Mouse (Mus musculus) left cerebral cortex, postnatal 25 days (tissue): ENCODE results near the gene Dbx1. TPM values are rescaled to one million over a fixed set of nuclear protein-coding genes. Genes with fewer than 3 reads are reported as not detected.

Experiments
- DNase-seq, 2 experiments: peaks; one replicate each; pipeline ENCODE4 v3.0.0; 2022; ENCODE audit warnings: low spot score in 2 of 2, mixed read lengths in 1 of 2
- intact Hi-C: fragments of 180-260 bp; cut with DNase I; formaldehyde crosslinking; loops from one replicate; pipeline ENCODE4 v1.15.1; 2025
- total RNA-seq, 2 experiments: library from RNA; stranded (reverse); gene quantifications; 2 replicates each; pipeline ENCODE4 v1.2.3; 2021

Dbx1 gene
- not detected for total RNA-seq

DNA sequence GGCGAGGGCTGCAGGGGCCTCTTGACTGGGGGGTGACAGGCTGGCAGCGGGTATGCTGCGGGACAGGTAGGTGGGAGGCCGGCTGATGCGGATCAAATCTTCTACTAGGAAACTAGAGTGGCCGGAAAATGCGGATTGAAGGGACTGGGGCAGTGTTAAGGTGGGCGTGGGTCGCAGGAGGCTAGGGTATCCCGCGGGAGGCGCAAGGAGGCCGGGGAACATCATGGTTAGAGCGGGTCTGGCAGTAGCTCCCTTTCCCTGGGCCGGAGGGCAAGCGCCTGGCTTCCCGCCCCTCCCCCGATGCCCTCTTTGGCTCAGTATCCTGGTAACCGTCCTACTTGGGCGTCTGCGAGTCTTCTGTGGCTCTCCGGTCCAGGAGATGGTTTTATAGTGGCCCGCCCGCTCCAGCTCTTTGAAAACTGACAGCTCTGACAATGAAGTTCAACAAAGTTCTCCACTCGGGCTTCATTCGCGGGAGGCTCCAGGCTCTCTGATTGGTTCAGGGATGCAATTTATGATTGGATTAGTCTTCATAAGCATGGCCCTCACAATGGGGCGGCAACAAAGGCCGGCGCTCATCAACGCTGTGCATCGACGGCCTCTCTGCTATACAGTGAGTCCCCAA lies at the start of gene Dbx1:
Gene Dbx1 (minus strand): TSS at position 359 of the 625 bp plus-strand sequence.
- intact Hi-C loops = loop anchor here (2.0 kb wide), 1 partner anchor 42 kb away; no protein-coding TSS in a partner anchor
- DNase-seq = no peak

DNA sequence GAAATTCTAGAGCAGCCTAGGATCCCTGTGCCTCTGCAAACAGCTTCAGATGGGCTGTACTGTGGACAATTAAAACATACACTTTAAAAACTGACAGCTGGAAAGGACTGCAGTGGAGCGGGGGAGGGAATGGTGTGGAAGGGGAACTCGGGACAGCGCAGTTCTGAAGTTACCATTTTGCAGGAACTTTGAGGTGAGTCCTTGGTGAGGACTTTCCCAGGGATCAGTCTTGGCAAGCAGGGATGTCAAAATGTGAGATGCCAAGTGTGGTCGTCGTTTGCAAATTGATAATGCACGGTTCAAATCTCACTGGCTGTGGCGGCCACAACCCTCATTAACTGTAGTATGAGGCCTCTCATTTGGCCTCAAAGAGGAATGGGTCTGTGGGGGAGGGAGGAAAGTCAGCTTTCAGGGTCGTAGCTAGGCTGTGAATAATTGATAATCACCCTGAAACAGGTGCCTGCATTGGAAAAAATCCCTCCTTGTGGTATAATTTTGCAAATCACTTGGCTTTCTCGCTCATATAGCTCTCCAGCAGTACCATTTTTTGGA lies 42.3 kb upstream of the Dbx1 start:
- intact Hi-C loops = loop anchor here (2.0 kb wide), 2 partner anchors 42 to 232 kb away; partner anchors contain the start of genes Dbx1 and Slc6a5
- no peak for DNase-seq

DNA sequence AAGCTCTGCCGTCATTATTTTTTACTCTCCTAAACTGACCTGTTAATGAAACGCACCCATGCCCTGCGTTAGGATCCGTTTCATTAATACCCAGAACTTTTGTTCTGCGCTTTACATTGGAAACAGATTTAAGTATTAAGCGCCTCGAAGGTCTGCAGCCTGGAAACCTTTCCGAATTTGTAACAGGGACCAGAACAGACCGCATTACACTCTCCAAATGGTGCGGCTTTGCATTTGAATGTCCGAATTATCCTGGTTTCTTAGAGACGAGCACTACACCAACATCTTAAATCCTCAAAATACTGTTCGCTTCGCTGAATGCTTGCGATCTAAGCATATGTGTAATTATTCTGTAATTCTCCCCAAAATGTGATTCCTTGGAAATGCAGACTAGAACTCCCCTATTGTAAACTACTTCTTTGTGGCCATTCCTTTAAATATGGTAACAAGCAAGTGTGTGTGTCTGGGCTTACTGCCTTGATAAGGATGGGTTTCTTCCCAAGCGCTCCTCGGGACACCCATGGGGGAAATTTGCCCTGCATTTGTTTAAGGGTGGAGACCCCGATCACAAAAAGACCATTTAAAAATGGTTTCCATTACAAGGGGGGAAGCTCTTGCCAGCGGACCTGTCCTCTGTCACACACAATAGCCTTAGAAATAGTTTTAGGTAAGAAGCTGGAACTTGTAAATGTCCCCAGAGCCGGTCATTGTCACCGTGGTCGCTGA lies 41.6 kb upstream of the Dbx1 start:
- intact Hi-C loops = loop anchor here (2.0 kb wide), 2 partner anchors 41 to 233 kb away; partner anchors contain the start of genes Dbx1 and Slc6a5
- peak in 1 of 2 experiments; percentile 2 for DNase-seq

DNA sequence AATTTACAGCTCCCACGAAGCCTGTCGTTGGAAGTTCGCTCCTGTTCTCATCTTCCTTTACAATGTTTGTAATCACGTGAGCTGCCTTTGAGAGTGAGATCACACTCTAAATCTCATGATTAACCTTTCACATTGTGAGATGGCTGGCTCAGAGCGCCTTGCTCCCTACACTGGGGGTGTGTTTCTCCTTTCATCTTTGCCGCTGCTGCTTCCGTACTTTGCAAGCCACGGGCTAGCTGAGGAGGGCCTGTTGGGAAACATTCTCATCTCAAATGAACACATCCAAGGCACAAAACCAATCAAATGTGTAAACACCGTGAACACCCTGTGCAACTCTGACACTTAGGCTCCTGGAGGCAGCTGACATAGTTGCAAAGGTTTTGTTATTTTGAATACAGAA lies 40.5 kb upstream of the Dbx1 start:
- no peak for DNase-seq
- intact Hi-C loops = no loop called here

DNA sequence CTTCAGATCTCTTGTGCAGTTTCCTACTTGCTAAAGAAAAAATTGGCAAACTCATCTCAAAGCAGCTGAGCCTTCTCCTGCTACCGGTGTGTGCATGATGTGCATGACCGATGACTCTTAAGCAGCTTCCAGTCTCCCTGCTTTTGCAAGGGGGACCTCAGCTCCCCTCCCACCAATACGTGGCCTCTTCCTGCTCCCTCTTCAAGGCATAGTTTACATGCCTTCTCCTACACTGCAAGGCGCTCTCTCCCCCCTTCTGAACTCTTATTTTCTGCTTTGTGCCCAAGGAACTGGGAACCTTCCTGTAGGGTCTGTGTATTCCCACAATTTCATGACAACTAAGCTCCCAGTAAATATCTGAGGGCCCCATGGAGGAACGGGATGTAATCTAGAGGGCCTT lies 40.0 kb upstream of the Dbx1 start:
- intact Hi-C loops = no loop called here
- DNase-seq = no peak

DNA sequence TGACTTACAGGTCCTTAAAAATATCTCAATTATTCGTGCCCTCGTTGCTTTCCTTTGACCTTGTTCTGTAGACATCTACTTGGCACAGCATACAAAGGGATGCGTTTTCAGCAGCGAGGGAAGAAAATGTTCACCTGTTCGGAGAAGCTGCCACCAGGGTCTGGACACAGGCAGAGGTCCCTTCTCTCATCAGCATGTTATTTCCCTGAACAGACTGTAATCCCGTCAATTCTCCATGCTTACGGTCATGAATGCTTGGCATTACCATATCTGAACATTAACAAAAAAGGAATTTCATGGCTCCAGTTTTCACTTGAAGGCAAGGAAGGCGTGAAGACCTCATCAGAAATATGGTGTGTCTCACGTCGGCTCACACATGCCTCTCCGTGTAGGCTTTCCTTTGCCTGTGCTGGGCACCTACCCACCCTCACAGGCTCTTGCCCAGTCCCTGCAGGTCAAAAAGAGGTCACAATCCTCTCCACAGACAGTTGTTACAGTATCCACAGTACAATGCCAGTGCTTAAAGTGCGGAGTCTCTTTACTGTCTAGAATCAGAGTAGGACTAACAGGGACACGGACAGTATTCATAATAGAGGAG lies 31.7 kb upstream of the Dbx1 start:
- intact Hi-C loops = no loop called here

DNA sequence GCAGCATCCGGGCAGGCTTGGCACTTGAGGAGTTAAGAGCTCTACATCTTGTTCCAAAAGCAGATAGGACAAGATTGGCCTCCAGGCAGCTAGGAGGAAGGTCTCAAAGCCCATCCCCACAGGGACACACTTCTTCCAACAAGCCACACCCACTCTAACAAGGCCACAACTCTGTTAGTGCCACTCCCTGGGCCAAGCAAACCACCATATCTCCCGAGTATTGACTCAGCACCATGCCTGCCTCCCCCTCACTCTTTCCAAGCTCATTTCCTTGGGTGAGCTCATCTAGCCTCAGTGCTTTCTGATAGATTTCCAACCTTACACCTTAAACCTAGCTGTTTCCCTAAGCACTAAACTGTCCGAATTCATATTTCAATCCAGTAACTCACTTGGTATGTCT lies 26.9 kb upstream of the Dbx1 start:
- intact Hi-C loops = no loop called here
- no peak for DNase-seq

More for the DNA sequence above, 31.7 kb upstream of the Dbx1 start:
- no peak for DNase-seq

DNA sequence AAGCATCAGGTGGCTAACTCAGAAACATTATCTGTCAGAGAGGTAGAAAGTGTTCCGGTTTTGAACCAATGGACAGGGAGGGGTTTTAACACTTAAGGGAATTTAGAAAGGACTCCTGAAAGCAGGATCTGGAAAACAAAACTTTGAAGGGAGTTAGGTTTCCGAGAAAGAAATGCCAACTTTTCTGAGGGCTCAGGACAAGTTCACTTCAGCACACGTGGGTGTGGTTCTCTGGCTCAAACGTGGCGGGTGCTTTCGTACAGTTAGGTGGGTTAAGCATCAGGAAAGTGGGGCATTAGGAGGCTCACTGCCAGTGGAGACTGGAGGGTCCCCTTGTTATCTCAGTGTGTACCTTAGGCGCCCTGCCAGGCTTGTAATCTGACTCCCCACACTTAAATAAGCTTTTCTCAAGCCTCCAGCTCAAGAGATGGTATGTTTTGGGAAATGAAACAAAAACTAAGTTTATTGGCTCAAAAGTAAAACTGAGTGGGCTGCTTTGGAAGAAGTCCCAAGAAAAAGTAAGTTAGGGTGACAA lies 25.9 kb upstream of the Dbx1 start:
- no peak for DNase-seq
- intact Hi-C loops = no loop called here

DNA sequence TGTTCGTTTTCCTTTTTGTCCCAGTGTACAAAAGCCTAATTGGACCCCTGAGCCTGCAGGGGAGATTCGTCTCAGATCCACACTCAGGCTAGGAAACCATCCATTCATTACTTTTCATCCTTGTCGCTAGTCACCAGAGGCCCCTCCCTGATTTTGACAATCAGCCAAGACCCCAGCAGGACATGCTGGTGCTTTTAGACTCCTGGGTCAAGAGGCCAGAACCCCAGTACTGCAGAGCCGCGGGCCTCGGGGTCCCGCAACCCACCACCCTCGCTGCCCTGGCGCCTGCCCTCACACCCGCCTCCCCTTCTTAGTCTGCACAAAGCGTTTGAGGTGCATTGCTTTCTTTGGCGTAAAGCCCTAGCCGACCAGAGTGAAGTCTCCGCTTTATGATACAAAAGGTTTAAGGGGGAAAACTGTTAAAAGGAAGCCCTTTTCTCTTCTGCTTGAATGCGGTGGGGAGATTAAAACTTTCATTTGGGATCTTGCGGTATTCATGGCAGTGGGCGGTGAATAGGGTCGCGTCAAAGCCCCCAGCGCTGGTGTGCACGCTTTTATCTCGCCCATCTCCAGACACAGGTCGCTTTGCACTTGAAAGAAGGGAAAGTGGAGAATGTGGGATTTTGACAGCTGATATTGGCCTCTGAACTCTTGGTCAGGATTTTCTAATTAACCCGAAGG lies 25.3 kb upstream of the Dbx1 start:
- DNase-seq = no peak
- intact Hi-C loops = no loop called here

DNA sequence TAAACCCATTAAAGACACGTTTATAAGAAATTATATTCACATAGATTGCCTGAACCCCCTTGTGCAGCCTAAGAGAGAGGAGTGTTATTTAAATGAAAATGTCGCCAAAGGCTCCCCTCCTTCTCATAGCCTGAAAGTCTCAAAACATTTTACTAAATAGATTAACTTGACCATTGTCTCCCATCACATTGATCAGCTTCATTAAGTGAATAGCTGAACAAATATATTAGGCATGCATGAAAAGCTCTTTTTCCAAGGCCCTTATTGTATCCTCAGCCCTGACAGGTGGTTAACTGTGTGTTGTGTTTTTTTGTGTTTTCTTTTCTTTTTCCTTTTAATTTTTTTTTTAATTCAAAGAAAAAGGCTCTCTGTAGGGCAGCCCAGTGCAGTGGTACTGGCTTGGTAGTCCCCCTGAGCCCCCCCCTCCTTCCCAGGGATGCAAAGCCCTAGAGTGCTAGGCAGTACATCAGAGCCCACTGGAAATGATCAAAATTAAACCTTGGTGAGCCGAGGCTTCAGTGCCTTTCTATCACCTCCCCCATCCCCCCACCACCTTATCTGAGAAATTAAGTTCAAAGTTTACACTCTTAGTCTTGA lies 4.2 kb upstream of the Dbx1 start:
- no peak for DNase-seq
- intact Hi-C loops = no loop called here

DNA sequence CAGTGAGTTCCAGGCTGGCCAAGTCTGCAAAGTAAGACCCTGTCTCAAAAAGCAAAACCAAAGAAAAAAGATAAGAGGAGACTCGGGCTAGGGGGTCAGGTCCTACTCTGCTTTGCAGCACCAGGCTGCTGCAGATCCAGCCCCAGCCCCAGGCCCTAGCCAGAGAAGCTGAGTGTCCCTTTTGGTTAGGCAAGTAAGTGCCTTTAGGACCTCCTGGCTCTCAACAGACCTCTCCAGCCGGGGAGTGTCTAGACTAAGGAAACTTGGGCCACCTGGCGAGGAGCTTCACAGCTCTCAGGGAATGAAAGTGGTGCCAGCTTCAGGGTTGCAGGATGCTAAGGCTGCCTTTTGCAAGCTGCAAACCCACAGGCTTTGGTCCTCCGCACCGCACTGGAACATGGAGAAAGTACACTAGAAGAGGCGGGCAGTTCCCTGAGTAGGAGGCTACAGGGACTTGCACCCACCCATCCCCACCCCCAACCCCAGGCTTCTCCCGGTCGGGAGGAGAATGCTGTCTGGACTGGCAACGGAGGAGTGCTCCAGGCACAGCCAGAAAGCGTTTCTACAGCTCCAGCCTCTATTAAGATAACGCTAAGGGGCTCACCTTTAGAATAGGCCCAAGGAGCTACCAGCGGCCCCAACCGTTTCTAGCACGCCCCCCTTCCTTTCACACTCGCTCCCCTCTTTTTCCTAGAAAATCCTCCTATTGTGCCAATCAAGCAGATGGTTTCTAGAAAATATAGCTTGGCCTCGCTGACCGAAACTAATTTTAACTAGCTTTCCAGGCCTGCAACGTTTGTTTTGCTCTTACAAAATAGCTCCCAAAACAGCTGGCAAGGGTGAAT lies 3.4 kb upstream of the Dbx1 start:
- intact Hi-C loops = loop anchor here (2.0 kb wide), 1 partner anchor 267 kb away; no protein-coding TSS in a partner anchor
- DNase-seq = no peak

DNA sequence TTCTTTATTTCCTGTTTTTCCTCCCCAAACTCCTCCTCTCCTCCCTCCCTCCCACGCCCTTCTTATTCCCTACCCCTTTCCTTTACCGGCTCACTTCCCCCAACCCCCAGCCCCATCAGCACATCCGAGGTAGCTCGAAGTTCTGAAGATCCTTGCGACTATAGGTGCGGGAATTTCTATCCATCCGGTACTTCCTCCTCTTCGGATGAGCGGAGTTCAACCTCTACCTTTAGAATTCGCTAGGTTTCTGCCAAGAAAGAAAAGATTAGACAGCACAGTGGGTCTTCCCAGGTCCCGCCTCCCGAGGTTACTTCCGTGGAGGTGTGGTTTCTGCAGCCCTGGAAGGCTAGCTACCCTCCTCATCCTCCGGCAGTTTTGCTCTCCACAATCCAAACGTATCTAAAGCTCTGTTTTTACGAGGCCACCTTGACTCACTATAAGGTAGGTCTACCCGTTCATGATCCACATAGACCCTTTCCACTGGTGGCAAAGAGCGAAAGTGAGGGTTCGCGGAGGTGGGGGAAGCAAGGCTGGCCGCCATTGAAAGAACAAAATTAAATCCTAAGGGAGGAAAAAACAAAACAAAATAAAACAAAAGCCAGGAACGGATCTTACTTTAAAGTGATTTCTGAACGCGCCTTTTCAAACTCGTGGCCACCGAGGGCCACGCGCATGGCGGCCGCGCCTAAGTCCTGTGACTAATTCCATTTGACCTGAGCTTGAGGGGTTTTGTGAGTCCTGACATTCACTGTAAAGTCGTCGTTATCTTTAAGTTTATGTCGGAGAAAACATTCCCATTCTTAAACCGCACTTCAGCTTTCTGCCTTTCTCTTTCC lies 2.5 kb upstream of the Dbx1 start:
- no peak for DNase-seq
- intact Hi-C loops = loop anchor here (2.0 kb wide), 1 partner anchor 268 kb away; no protein-coding TSS in a partner anchor

DNA sequence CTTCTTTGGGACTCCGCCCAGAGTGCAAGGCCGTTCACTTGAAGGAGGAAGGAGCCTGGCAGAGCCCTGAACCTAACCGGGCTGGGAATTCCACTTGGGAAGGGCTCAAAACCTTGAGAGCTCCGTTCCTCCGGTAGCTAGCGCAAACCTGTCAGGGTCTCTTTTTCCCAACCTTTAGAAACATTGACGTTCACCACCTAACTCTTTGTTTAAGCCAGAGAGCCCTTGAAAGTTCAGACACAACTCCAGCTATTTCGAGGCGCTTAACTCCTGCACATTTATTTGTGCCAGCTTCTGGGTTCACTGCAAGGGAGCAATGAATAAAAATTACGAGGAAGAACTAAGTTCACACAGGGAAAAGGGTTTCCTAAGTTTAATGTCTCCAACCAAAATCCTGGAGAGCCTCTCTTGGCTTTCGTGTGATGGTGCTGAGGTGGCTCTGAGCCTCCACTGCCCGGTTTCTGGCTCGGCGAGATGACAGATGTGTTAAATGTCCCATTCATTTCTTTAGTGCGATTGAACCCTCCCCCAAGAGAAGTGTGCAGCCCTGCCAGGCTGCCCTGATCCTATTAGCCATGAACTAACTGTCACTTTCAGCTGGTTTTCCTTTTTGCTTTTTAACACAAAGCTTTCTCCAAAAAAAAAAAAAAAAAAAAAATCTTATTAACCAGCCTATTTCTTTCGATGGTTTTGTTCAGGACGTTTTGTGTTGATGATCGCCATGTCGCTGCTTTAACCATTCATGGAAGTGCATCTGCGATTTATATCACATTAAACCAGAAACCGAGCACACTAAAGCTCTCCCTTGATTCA lies 1.4 kb upstream of the Dbx1 start:
- DNase-seq = no peak
- intact Hi-C loops = loop anchor here (2.0 kb wide), 2 partner anchors 41 to 269 kb away; no protein-coding TSS in a partner anchor

DNA sequence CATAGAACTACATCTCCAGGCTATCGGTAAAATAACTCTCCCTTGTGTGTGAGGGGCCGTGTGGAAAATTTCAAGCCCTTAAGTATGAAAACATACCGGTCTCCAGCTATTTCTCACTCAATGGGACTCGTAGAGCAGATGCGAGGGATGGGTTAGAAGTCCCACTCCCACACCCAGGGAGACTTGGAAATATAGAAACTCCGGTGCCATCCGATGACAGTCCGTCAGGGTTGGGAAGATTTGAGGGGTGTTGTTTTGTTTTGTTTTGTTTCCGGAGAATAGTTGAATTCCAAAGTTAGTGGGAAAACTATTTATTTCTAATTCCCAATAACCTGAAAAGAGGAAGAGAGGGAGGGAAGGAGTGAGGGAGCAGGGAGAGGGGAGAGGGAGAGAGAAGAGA lies 632 bp upstream of the Dbx1 start:
- intact Hi-C loops = loop anchor here (2.0 kb wide), 1 partner anchor 42 kb away; no protein-coding TSS in a partner anchor
- no peak for DNase-seq

DNA sequence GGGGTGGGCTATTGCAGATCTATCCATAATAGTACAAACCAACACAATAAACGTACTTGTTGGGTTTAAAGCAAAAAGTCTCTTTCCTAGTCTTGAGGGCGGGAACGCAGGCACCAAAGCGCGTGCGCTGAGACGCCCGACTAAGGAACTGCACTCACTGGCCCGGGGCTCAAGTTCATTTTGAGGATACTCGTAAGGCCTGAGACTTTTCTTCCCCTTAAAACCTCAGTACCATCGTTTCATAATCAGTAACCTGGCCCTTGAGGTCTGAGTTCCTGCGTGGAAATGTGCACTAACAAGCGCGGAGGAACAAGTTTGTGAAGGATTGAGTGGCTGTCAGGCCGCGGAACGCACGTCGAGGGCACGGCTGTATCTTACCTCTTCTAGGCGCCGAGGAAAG lies 678 bp downstream of the Dbx1 start:
- intact Hi-C loops = loop anchor here (2.0 kb wide), 1 partner anchor 43 kb away; no protein-coding TSS in a partner anchor
- DNase-seq = no peak

DNA sequence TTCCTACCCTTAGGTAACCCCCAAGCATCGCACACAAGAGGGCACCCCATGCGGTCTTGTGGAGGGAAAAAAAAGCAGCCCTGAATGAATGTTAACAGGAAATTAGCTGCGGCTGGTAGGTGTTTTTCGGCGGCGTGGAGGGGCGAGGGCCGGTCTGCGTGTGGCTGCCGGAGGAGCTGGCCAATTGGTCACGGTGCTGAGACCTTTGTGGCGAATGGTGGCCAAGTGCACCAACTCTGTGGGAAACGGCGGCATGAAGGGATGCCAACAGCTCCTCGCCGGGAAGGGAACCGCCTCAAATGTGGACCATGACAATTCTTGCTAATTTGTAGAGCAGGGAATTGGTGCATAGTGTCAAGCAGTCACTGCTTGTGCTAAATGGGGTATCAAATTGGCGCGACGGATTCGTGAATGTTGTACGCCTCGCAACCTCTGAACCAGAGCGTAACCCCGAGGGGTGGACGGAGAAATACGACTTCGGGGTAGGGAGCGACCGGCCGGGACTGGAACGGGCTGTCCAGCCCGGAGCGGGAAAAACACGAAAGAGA lies 1.5 kb downstream of the Dbx1 start:
- intact Hi-C loops = no loop called here
- no peak for DNase-seq
